Mouse (Mus musculus) hindbrain, embryonic 15.5 days (tissue): Measurements from ENCODE around the gene Sp100. TPM values are rescaled to one million over a fixed set of nuclear protein-coding genes. Genes with fewer than 3 reads are reported as not detected.
"Not testable (repeated sequence)": the region's sequence is repeated elsewhere in the genome, so short reads cannot be mapped to it uniquely, and the experiment has no call there.

Experiments
- ATAC-seq: fragments of 200-750 bp; cut with Nextera tagmentation; 2 replicates; pipeline ENCODE4 v1.8.0; 2017; ENCODE audit warnings: low read depth, moderate number of reproducible peaks, moderate TSS enrichment; ENCODE audit not compliant: low FRiP score
- H3K27ac ChIP-seq: fragments of 300-500 bp; sonication (generic); replicated peaks from 2 replicates; pipeline ENCODE4 v1.5.1; 2015; ENCODE audit warnings: mild to moderate bottlenecking, inconsistent platforms
- H3K27me3 ChIP-seq: fragments of 300-500 bp; sonication (generic); 2 replicates; pipeline ENCODE4 v1.6.1; 2015; ENCODE audit warnings: control low read depth, inconsistent platforms
- H3K36me3 ChIP-seq: fragments of 300-500 bp; sonication (generic); 2 replicates; pipeline ENCODE4 v1.6.1; 2015; ENCODE audit warnings: control low read depth, inconsistent platforms
- H3K4me1 ChIP-seq: fragments of 300-500 bp; sonication (generic); replicated peaks from 2 replicates; pipeline ENCODE4 v1.6.1; 2015; ENCODE audit warnings: control low read depth, inconsistent platforms
- H3K4me2 ChIP-seq: fragments of 300-500 bp; sonication (generic); 2 replicates; pipeline ENCODE4 v1.6.1; 2015; ENCODE audit warnings: moderate library complexity, mild to moderate bottlenecking, inconsistent platforms
- H3K4me3 ChIP-seq: fragments of 300-500 bp; sonication (generic); 2 replicates; pipeline ENCODE4 v1.5.1; 2015; ENCODE audit warnings: mild to moderate bottlenecking, inconsistent platforms
- H3K9ac ChIP-seq: fragments of 300-500 bp; sonication (generic); 2 replicates; pipeline ENCODE4 v1.6.1; 2015; ENCODE audit warnings: inconsistent platforms
- H3K9me3 ChIP-seq: fragments of 300-500 bp; sonication (generic); 2 replicates; pipeline ENCODE4 v1.6.1; 2016; ENCODE audit warnings: control low read depth, inconsistent platforms
- WGBS: fragments of 180-500 bp; shearing (Covaris S2); methylation state at CpG from one replicate; pipeline ENCODE4 v1.1.7; 2015; 5-methylcytosine and 5-hydroxymethylcytosine counted together
- polyA plus RNA-seq: library from polyadenylated mRNA; unstranded; fragments of >200 nt; fragmentation: Nextera tagmentation; extraction: Ambion mirVana; gene quantifications from 2 replicates; pipeline ENCODE4 v1.2.1, GENCODE M21; 2015

Gene Sp100
- polyA plus RNA-seq, 1 experiment from 2014 or later, result 0.78 TPM

GRCm38 (mm10) chr1:85651770-85652275 lies 2.0 kb downstream of the Sp100 start:
- not testable (repeated sequence) for H3K4me1 ChIP-seq, H3K36me3 ChIP-seq, H3K9ac ChIP-seq, ATAC-seq, H3K4me3 ChIP-seq, H3K4me2 ChIP-seq, H3K27ac ChIP-seq, H3K27me3 ChIP-seq, H3K9me3 ChIP-seq
- 77% methylated on average over 13 of the region's 13 CpGs for WGBS

- not testable (repeated sequence) for H3K9me3 ChIP-seq, H3K27ac ChIP-seq, H3K4me3 ChIP-seq, H3K9ac ChIP-seq, H3K27me3 ChIP-seq, H3K36me3 ChIP-seq, ATAC-seq, H3K4me2 ChIP-seq, H3K4me1 ChIP-seq
- 96% methylated on average over 2 of the region's 2 CpGs for WGBS
Measured at GRCm38 (mm10) chr1:85657211-85657610, 7.4 kb downstream of the Sp100 start.

GRCm38 (mm10) chr1:85664266-85664665 lies 14.5 kb downstream of the Sp100 start:
- Histone ChIP-seq H3K27ac (no peak overlapping the region), H3K4me1 (no peaks in the 10 kb centered on the region), H3K4me3 (no peak overlapping the region), H3K9me3 (no peaks in the 10 kb centered on the region), H3K27me3 (no peaks in the 10 kb centered on the region), H3K4me2 (no peak overlapping the region), H3K36me3 (no peaks in the 10 kb centered on the region), H3K9ac (no peak overlapping the region)
- ATAC-seq, result no peak

- H3K4me3 ChIP-seq, result no peak overlapping the region
- no peaks in the 10 kb centered on the region for H3K36me3 ChIP-seq
- no peak overlapping the region for H3K27ac ChIP-seq
- no peak overlapping the region for H3K9ac ChIP-seq
- no peak for ATAC-seq
- no peaks in the 10 kb centered on the region for H3K27me3 ChIP-seq
- 75% methylated on average over 4 of the region's 4 CpGs for WGBS
- no peak overlapping the region for H3K4me2 ChIP-seq
- no peaks in the 10 kb centered on the region for H3K9me3 ChIP-seq
- no peaks in the 10 kb centered on the region for H3K4me1 ChIP-seq
Measured at GRCm38 (mm10) chr1:85680226-85680625, 30.4 kb downstream of the Sp100 start.

GRCm38 (mm10) chr1:85686666-85687065 lies 36.9 kb downstream of the Sp100 start:
- H3K36me3 ChIP-seq, result no peaks in the 10 kb centered on the region
- WGBS, result 76% methylated on average over 5 of the region's 5 CpGs
- no peak for ATAC-seq
- H3K4me1 ChIP-seq, result no peaks in the 10 kb centered on the region
- no peak overlapping the region for H3K9ac ChIP-seq
- H3K4me2 ChIP-seq, result no peak overlapping the region
- H3K27ac ChIP-seq, result no peak overlapping the region
- H3K4me3 ChIP-seq, result no peak overlapping the region
- no peaks in the 10 kb centered on the region for H3K9me3 ChIP-seq
- no peaks in the 10 kb centered on the region for H3K27me3 ChIP-seq

GRCm38 (mm10) chr1:85687346-85687745 lies 37.6 kb downstream of the Sp100 start:
- no peak overlapping the region for H3K4me2 ChIP-seq
- H3K27me3 ChIP-seq, result no peaks in the 10 kb centered on the region
- no peak overlapping the region for H3K9ac ChIP-seq
- H3K27ac ChIP-seq, result no peak overlapping the region
- H3K4me1 ChIP-seq, result no peaks in the 10 kb centered on the region
- 82% methylated on average over 5 of the region's 5 CpGs for WGBS
- ATAC-seq, result no peak
- H3K36me3 ChIP-seq, result no peaks in the 10 kb centered on the region
- no peak overlapping the region for H3K4me3 ChIP-seq
- no peaks in the 10 kb centered on the region for H3K9me3 ChIP-seq

GRCm38 (mm10) chr1:85690544-85690943 lies 40.8 kb downstream of the Sp100 start:
- H3K4me1 ChIP-seq, result no peaks in the 10 kb centered on the region
- H3K27ac ChIP-seq, result no peak overlapping the region
- no peak overlapping the region for H3K4me2 ChIP-seq
- H3K27me3 ChIP-seq, result no peaks in the 10 kb centered on the region
- H3K9ac ChIP-seq, result no peak overlapping the region
- 78% methylated on average over 3 of the region's 3 CpGs for WGBS
- H3K36me3 ChIP-seq, result no peaks in the 10 kb centered on the region
- no peak overlapping the region for H3K4me3 ChIP-seq
- H3K9me3 ChIP-seq, result no peaks in the 10 kb centered on the region
- ATAC-seq, result no peak

GRCm38 (mm10) chr1:85692281-85692680 lies 42.5 kb downstream of the Sp100 start:
- Histone ChIP-seq H3K4me1 (no peaks in the 10 kb centered on the region), H3K9me3 (no peaks in the 10 kb centered on the region), H3K4me3 (no peak overlapping the region), H3K4me2 (no peak overlapping the region), H3K27me3 (no peaks in the 10 kb centered on the region), H3K27ac (no peak overlapping the region), H3K36me3 (no peaks in the 10 kb centered on the region), H3K9ac (no peak overlapping the region)
- WGBS, result 65% methylated on average over 1 of the region's 1 CpGs
- ATAC-seq, result no peak

- Histone ChIP-seq H3K9me3 (no peaks in the 10 kb centered on the region), H3K36me3 (no peaks in the 10 kb centered on the region), H3K4me3 (no peak overlapping the region), H3K4me2 (no peak overlapping the region), H3K4me1 (no peaks in the 10 kb centered on the region), H3K9ac (no peak overlapping the region), H3K27ac (no peak overlapping the region), H3K27me3 (no peaks in the 10 kb centered on the region)
- no peak for ATAC-seq
- 81% methylated on average over 3 of the region's 3 CpGs for WGBS
Measured at GRCm38 (mm10) chr1:85693280-85693679, 43.5 kb downstream of the Sp100 start.

GRCm38 (mm10) chr1:85695646-85696045 lies 45.9 kb downstream of the Sp100 start:
- Histone ChIP-seq H3K9ac (no peak overlapping the region), H3K36me3 (no peaks in the 10 kb centered on the region), H3K9me3 (no peaks in the 10 kb centered on the region), H3K4me3 (no peak overlapping the region), H3K4me1 (no peaks in the 10 kb centered on the region), H3K4me2 (no peak overlapping the region), H3K27me3 (no peaks in the 10 kb centered on the region), H3K27ac (no peak overlapping the region)
- ATAC-seq, result no peak
- WGBS, result 80% methylated on average over 3 of the region's 3 CpGs

- ATAC-seq, result no peak
- H3K27ac ChIP-seq, result no peak overlapping the region
- no peak overlapping the region for H3K9ac ChIP-seq
- H3K4me1 ChIP-seq, result no peaks in the 10 kb centered on the region
- H3K27me3 ChIP-seq, result no peaks in the 10 kb centered on the region
- no peak overlapping the region for H3K4me3 ChIP-seq
- H3K9me3 ChIP-seq, result no peaks in the 10 kb centered on the region
- 84% methylated on average over 4 of the region's 4 CpGs for WGBS
- no peak overlapping the region for H3K4me2 ChIP-seq
- no peaks in the 10 kb centered on the region for H3K36me3 ChIP-seq
Measured at GRCm38 (mm10) chr1:85697721-85698493, 48.1 kb downstream of the Sp100 start.

- ATAC-seq, result no peak
- Histone ChIP-seq H3K27me3 (no peaks in the 10 kb centered on the region), H3K4me2 (no peak overlapping the region), H3K27ac (no peak overlapping the region), H3K9ac (no peak overlapping the region), H3K9me3 (no peaks in the 10 kb centered on the region), H3K36me3 (no peaks in the 10 kb centered on the region), H3K4me1 (0 out of 2 replicates have a peak, but pooled peaks cover 5% of the 10 kb centered on the region), H3K4me3 (no peak overlapping the region)
- 67% methylated on average over 4 of the region's 4 CpGs for WGBS
Measured at GRCm38 (mm10) chr1:85702531-85702930, 52.7 kb downstream of the Sp100 start.
